Mouse (Mus musculus): ENCODE measurements around the gene Fcamr.

GRCm38 (mm10) chr1:130801511-130801910, 809 bp downstream of the Fcamr start:
- TF ChIP-seq EP300 (IDR thresholded peaks at IDR 0.05; ENCODE audit: low read length) (no peak), NELFE (IDR thresholded peaks at IDR 0.05; ENCODE audit: low read depth, low read length) (no peak), CTCF (conservative IDR thresholded peaks at IDR 0.05 in 1 of 2, IDR thresholded peaks at IDR 0.05 in 1 of 2; ENCODE audit: low read depth in 2 of 2, low read length in 2 of 2) (no peak), HCFC1 (IDR thresholded peaks at IDR 0.05; ENCODE audit: low read depth, low read length) (no peak), UBTF (IDR thresholded peaks at IDR 0.05; ENCODE audit: low read depth, low read length) (no peak), ETS1 (conservative IDR thresholded peaks at IDR 0.05; ENCODE audit: low read depth, low read length) (no peak), TCF12 (IDR thresholded peaks at IDR 0.05; ENCODE audit: low read depth, low read length) (no peak), POLR2A (IDR thresholded peaks at IDR 0.05; ENCODE audit: low read depth, low read length) (no peak), ZMIZ1 (IDR thresholded peaks at IDR 0.05; ENCODE audit: low read depth, low read length) (no peak), MEF2A (IDR thresholded peaks at IDR 0.05; ENCODE audit: borderline replicate concordance, low read depth, low read length) (no peak), CHD2 (IDR thresholded peaks at IDR 0.05; ENCODE audit: low read length) (no peak)
